Mouse (Mus musculus): ENCODE results near the gene Mycbp2.

The Mycbp2 gene

GRCm38 (mm10) chr14:103106301-103106700 is 240.3 kb downstream of the Mycbp2 start:
- DNase-seq (ENCODE audit: low read depth in 1 of 2, low spot score in 2 of 2), result no peak

GRCm38 (mm10) chr14:103102731-103103335 is 243.8 kb downstream of the Mycbp2 start:
- no peak for DNase-seq (ENCODE audit: low read depth in 1 of 2, low spot score in 2 of 2)

- no peak for DNase-seq (ENCODE audit: low read depth in 1 of 2, low spot score in 2 of 2)
Measured at GRCm38 (mm10) chr14:103102246-103102645, 244.4 kb downstream of the Mycbp2 start.

DNA sequence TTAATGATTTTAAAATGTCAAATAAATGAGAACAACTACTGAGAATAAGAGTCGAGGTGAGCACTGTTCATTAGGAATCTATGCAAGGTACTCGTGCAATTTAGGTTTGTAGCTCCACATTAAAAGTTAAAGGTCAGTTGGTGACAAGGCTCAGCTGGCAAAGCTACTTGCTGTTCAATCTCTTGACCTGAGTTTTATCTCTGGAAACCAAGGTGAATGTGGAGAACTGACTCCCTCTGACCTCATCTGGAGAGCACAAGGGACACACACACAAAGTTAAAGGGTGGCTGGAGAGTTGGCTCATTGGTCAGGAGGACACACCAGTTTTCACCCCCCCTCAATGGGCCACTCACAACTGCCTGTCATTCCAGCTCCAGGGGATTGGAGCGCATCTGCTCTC is 245.4 kb downstream of the Mycbp2 start:
- DNase-seq (ENCODE audit: low read depth in 1 of 2, low spot score in 2 of 2), result no peak

- DNase-seq (ENCODE audit: low read depth in 1 of 2, low spot score in 2 of 2), result no peak
Measured at GRCm38 (mm10) chr14:103100296-103100695, 246.3 kb downstream of the Mycbp2 start.

DNA sequence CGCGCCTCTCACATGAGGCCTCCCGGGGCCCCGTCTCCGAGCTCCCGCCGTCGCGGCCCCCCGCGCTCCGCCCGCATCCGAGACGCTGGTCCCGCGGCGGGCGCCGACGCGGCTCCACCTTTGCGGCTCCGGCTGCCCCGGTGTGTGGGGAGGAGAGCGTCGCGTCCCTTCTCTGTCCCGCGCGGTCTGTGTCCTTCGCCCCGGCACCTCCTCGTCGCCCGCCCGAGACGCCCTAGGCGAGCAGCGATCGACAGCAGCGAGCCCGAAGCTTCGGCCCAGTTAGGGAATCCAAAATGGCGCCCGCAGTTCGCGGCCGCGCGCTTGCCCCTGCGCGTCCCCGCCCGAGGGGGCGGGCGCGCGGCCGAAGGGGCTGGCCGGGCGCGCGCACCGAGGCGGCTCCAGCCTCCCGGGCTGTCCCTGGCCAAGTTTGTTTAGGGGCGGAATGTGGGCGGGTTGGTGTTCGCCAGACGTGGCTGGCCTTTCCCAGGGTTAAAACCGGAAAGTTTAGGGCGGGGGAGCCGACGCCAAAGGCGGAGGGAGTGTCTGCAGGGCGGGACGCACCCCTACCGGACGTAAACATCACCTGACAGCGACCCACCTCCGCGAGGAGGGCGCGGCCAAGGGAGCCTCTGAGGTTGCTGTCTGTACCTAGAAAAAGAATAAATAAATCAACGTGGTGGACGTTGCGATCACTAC is 247.2 kb downstream of the Mycbp2 start, which contains the start of gene Fbxl3:
Gene Fbxl3, minus strand, starts transcription at position 329 of the 696 bp plus-strand sequence.
- peak; percentile 75 to 82 for DNase-seq (ENCODE audit: low read depth in 1 of 2, low spot score in 2 of 2)

DNA sequence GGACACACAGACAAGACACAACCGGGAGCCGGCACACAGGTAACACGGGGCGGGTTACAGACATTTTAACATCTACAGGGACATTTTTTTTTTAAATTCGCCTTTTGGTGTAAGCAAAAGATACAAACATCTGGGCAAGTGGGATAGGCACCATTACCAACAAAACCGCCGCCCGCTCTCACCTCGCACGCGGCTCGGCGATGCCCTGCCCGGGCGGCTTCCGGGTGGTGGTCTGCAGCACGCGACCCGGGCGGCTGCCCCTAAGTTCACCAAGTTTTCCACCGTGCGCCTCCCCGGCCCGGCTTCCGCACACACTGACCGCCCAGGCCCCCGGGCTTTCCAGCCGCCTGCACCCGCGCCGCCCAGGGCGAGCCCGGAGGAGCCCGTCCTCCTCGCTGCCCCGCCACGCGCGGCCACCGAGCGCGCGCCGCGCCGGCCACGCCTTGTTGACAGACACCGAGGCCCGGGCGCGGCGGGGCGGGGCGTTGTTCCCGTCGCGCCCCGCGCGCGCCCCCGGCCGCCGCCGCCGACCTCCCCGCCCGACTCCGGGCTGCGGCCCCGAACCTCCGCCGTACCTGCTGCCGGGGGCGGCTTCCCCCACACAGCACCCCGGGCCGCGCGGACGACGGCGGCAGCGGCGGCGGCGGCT is 247.9 kb downstream of the Mycbp2 start:
- peak; percentile 50 to 69 for DNase-seq (ENCODE audit: low read depth in 1 of 2, low spot score in 2 of 2)

- no peak for DNase-seq (ENCODE audit: low read depth in 1 of 2, low spot score in 2 of 2)
Measured at GRCm38 (mm10) chr14:103098213-103098586, 248.4 kb downstream of the Mycbp2 start.

DNA sequence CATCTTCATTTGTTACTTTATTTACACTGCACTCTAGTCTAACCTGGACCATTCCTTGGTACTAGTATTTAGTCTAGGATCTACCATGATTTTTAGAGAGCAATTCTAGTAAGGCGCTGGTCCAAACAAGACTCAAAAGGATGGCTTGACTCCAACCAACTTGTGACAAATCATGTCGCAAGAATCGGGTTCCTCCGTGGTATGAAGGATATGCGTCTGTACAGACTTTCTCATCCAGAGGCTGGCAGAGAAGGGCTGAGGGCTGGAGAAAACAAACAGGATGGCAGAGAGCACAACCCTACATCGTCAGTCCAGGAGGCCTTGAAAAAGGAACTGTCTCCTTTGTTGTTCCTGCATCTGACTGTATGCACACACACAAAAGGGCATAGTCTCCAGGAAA is 250.0 kb downstream of the Mycbp2 start:
- DNase-seq (ENCODE audit: low read depth in 1 of 2, low spot score in 2 of 2), result no peak

DNA sequence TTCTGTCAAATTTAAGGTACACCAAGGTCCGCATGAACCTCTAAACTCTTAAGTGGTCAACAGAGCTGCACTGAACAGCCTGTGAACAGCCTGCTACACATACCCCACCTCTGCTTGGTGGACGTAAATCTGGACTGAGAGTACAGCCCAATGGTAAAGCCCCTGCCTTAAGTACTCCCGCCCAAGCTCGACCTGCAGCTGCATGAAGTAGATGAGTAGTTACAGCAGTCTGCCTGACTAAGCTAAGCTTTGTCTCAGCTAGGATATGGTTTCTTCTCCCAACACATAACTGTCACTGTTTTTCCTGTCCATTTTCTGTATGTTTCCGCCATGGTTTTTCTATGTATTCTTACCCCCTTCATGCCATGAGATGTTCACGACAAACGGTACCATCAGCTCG is 250.8 kb downstream of the Mycbp2 start:
- no peak for DNase-seq (ENCODE audit: low read depth in 1 of 2, low spot score in 2 of 2)

DNA sequence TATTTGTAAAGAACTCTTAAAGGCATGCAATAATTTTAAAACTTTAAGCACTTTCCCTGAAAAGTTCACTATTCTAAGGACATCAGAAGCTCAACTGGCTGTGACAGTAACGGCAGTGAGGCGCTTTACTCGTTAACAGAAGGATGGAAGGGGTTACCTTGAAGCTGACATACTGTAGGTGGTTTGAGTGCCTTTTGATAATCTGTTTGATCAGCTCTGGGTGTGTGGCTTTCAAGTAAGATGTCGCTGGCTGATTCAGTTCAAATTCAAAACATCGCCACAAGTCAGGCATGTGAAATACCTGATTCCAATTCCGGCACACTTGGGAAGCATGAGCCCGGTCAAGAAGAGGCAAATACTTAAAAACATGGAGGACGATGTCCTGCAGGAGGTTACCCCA is 251.6 kb downstream of the Mycbp2 start:
- DNase-seq (ENCODE audit: low read depth in 1 of 2, low spot score in 2 of 2), result no peak

- no peak for DNase-seq (ENCODE audit: low read depth in 1 of 2, low spot score in 2 of 2)
Measured at GRCm38 (mm10) chr14:103093670-103094069, 252.9 kb downstream of the Mycbp2 start.

- DNase-seq (ENCODE audit: low read depth in 1 of 2, low spot score in 2 of 2), result no peak
Measured at GRCm38 (mm10) chr14:103093236-103093635, 253.4 kb downstream of the Mycbp2 start.

DNA sequence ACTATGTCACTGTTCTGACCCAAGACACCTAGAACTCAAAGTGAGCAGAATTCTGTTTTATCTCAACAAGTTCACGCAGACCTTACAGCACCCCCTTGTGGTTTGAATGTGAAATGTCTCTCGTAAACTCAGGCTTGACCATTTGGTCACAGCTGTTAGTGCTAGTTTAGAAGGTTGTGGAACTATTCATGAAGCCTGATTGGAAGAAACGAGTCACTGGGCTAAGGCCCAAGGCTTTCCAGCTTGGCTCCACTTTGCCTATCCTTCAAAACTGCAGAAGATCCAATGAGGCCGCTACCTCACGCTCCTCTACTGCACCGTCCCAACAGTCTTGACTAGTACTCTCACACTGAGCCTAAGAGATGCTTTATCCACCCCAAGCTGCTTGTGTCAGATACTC is 258.0 kb downstream of the Mycbp2 start:
- no peak for DNase-seq (ENCODE audit: low read depth in 1 of 2, low spot score in 2 of 2)

DNA sequence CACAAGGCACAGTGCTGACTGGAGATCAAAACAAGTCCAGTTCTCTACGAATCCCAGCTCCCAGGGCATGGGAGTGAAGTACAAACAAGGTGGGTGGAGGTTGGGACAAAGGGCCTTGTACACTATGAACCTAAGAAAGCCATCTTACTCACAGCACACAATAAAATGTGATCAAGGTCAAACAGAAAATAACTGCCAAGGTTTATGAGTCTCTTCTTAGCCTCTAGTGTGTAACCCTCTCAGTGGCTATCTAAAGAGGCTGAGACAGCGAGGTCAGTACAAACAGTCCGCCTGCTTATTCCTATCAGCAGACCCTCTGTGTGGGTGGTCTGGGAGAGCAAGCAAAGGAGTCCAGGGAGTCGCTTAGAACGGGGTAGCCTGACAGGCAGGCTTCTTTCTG is 258.8 kb downstream of the Mycbp2 start:
- DNase-seq (ENCODE audit: low read depth in 1 of 2, low spot score in 2 of 2), result no peak

DNA sequence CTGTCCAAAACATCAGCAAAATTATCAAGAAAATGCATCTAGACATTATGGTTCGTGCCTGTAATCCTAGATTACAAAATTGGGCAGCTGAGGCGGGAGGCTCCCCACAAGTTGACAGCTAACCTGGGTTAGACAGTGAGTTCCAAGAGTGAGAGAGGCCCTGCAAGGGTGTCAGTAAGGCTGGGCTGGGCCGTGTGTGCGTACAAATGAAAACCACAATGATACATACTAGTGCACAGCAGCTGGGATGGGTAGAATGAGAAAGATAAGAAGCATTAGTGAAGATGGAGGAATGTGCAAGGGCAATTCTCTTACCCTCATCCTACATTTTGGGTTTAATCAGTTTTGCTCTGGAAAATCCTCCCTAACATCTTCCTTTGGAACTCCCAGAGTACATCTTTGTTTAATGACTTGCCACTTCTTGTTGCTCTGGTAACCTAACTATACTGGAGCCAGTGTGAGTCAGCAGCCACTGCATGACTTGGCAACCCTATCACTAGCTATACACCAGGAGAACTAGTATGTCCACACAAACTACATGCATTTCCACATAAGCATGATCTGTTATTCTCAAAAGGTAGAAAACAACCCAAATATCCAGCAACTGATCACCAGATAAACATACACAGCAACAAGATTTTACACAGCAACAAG is 259.8 kb downstream of the Mycbp2 start:
- DNase-seq (ENCODE audit: low read depth in 1 of 2, low spot score in 2 of 2), result no peak

- no peak for DNase-seq (ENCODE audit: low read depth in 1 of 2, low spot score in 2 of 2)
Measured at GRCm38 (mm10) chr14:103085840-103086533, 260.6 kb downstream of the Mycbp2 start.

GRCm38 (mm10) chr14:103079209-103079977 is 267.2 kb downstream of the Mycbp2 start:
- no peak for DNase-seq (ENCODE audit: low read depth in 1 of 2, low spot score in 2 of 2)

GRCm38 (mm10) chr14:103078006-103078912 is 268.4 kb downstream of the Mycbp2 start:
- no peak for DNase-seq (ENCODE audit: low read depth in 1 of 2, low spot score in 2 of 2)
